Mouse (Mus musculus): Measurements from ENCODE around the gene Sprr2i.

Sprr2i gene

DNA sequence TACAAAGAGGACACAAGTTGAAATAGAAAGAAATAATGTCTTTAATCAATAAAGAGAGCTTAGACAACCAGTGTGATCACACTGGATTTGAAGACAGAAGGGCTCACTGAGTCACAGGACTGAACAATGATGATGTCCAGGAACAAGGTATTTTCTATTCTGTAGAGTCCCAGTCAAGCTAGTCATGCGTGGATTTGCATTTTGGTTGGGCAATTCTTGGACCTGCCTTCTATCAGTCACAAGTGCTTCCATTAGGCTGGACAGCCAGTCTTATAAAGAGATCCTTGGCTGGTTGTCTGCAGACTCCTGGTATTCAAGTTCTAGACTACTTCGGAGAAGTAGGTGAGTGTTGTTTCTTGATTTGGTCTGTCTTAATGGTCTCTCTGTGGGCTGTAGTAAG lies at the start of gene Sprr2i:
Gene Sprr2i (plus strand): TSS at position 301 of the 400 bp plus-strand sequence.
- no peak for DNase-seq (ENCODE audit: low spot score)

- DNase-seq (ENCODE audit: low spot score), result no peak
These were observed 46.2 kb upstream of the Sprr2i start for GRCm38 (mm10) chr3:92361619-92362018.

DNA sequence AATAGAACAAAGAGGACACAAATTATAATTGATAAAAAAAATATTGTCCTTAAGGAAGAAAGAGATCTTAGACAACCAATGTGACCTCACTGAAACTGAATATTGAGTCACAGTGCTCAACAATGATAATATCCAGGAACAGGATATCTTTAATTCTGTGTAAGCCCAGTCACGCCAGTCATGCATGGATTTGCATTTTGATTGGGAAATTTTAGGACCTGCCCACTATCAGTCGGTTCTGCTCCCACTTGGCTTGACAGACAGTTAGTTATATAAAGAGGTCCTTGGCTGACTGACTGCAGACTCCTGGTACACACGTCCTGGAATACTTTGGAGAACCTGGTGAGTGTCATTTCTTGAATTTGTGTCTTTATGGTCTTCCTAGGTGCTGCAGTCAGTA lies 42.9 kb upstream of the Sprr2i start, which contains the start of gene Sprr2f:
Gene Sprr2f (plus strand): TSS at position 301 of the 400 bp plus-strand sequence.
- no peak for DNase-seq (ENCODE audit: low spot score)

- no peak for DNase-seq (ENCODE audit: low spot score)
These were observed 34.2 kb upstream of the Sprr2i start for GRCm38 (mm10) chr3:92373613-92374012.

GRCm38 (mm10) chr3:92385385-92385784 lies 22.4 kb upstream of the Sprr2i start, which contains the start of gene Sprr2h:
Gene Sprr2h, plus strand, starts transcription at chr3:92385685.
- DNase-seq (ENCODE audit: low spot score), result no peak

GRCm38 (mm10) chr3:92394301-92394700 lies 13.5 kb upstream of the Sprr2i start:
- peak; percentile 4 for DNase-seq (ENCODE audit: low spot score)

- DNase-seq (ENCODE audit: low spot score), result no peak
These were observed 10.0 kb downstream of the Sprr2i start, which contains the start of gene Sprr2j-ps for GRCm38 (mm10) chr3:92417782-92418181. Gene Sprr2j-ps, plus strand, starts transcription at chr3:92418082.

- no peak for DNase-seq (ENCODE audit: low spot score)
These were observed 21.5 kb downstream of the Sprr2i start, which contains the start of gene Gm9774 for GRCm38 (mm10) chr3:92429323-92429722. Gene Gm9774, minus strand, starts transcription at chr3:92429423.

GRCm38 (mm10) chr3:92432282-92432681 lies 24.5 kb downstream of the Sprr2i start, which contains the start of gene Sprr2k:
Gene Sprr2k, plus strand, starts transcription at chr3:92432582.
- no peak for DNase-seq (ENCODE audit: low spot score)

- no peak for DNase-seq (ENCODE audit: low spot score)
These were observed 30.9 kb downstream of the Sprr2i start, which contains the start of gene Sprr1b for GRCm38 (mm10) chr3:92438689-92439088. Gene Sprr1b, minus strand, starts transcription at chr3:92438789.

- DNase-seq (ENCODE audit: low spot score), result no peak
These were observed 32.4 kb downstream of the Sprr2i start for GRCm38 (mm10) chr3:92440177-92440576.

DNA sequence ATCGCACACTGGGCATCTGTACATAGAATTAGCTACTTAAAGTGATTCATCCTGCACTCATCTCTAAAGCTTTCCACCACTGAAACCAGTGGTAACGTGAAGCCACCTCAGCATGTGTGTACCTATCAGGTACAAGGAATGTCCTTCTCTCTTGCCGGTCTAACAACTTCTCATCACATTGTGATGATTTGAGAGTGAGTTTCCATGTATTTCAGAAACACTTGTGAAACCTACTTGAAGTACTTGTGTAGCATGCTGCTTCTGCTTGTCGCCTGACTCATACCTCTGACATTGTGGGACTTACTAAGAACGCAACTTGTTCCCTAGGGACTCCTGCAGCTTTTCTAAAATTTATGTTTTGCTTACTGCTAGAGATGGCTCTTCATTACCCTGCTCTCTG lies 47.4 kb downstream of the Sprr2i start:
- no peak for DNase-seq (ENCODE audit: low spot score)

DNA sequence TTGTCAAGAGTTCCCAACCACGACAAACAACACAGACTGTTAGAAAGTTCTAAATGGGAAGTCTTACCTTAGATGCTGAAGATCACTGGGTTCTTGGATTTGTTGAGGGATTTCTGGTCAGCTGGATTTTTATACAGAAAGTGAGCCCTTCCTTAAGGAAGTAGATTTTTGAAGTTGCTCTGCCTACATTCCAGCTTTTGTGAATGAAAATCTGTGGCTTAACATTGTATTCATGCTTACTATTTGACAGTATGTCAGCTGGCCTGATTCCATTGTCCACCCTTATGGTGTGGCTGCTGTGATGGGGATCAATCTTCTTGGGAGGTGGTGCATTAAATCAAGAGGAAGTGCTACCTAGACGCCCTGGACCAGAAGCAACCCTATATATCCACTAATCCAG lies 50.8 kb downstream of the Sprr2i start, which contains the start of gene Sprr3:
Gene Sprr3 (minus strand): TSS at position 101 of the 400 bp plus-strand sequence.
- DNase-seq (ENCODE audit: low spot score), result no peak

Data from embryo, embryonic 10 days (tissue).